Mouse (Mus musculus) brain, embryonic 14.5 days (tissue): ENCODE results near the gene Tmem165.

Experiments used
- CTCF ChIP-seq: fragments of 200-500 bp; IDR thresholded peaks from 2 replicates; pipeline ENCODE4 v1.5.1; 2012; ENCODE audit warnings: inconsistent platforms, mild to moderate bottlenecking, moderate library complexity, borderline replicate concordance; ENCODE audit not compliant: insufficient read depth, insufficient read length; ENCODE audit errors: extremely low read depth
- POLR2A ChIP-seq: fragments of 200-500 bp; IDR thresholded peaks from 2 replicates; pipeline ENCODE4 v1.6.1; 2012; ENCODE audit warnings: mild to moderate bottlenecking, inconsistent platforms, borderline replicate concordance; ENCODE audit not compliant: poor library complexity, insufficient read depth, insufficient read length, severe bottlenecking; ENCODE audit errors: extremely low read depth

DNA sequence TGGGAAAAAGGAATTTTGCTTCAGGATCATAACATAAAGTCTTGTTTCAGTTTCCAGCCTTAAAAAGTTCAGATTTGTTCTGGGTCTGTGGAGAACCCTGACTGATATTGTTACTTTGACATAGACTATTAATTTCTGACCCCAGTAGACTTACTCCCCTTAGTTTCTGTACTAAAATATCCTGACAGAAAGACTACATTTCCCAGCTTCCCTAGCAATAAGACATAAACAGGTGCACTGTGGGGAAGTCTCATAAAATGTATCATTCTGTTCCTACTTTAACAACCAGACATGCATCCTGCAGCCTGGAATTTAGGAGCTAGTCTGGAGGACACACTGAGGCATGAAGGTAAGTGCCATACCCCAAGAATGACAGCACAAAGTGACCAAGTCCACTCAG, 12.6 kb upstream of the Tmem165 start:
- TF ChIP-seq POLR2A (no peak), CTCF (no peak)
